Mouse (Mus musculus) C2C12 (cell line): ENCODE results near the gene Gm1123. TPM values are rescaled to one million over a fixed set of nuclear protein-coding genes. Genes with fewer than 3 reads are reported as not detected.

Experiments
- H3K27me3 ChIP-seq: one replicate; pipeline ENCODE4 v1.6.1; 2011; ENCODE audit not compliant: control insufficient read depth, insufficient read depth, insufficient read length
- H3K36me3 ChIP-seq: one replicate; pipeline ENCODE4 v1.6.1; 2011; ENCODE audit not compliant: control insufficient read depth, insufficient read depth
- H3K4me3 ChIP-seq: one replicate; pipeline ENCODE4 v1.5.1; 2011; ENCODE audit warnings: mild to moderate bottlenecking, control low read depth; ENCODE audit not compliant: poor library complexity, insufficient read depth, severe bottlenecking
- H3K79me2 ChIP-seq: one replicate; pipeline ENCODE4 v1.6.1; 2011; ENCODE audit not compliant: control insufficient read depth, insufficient read depth
- H3K79me3 ChIP-seq: one replicate; pipeline ENCODE4 v1.6.1; 2011; ENCODE audit warnings: low read depth, control low read depth
- H3ac ChIP-seq: one replicate; pipeline ENCODE3; 2011; ENCODE audit warnings: low read depth; ENCODE audit not compliant: control insufficient read depth, insufficient read length
- CEBPB ChIP-seq: IDR thresholded peaks from one replicate; pipeline ENCODE4 v1.6.1; 2011; ENCODE audit warnings: low read depth, mild to moderate bottlenecking, control low read depth, moderate library complexity
- CTCF ChIP-seq: IDR thresholded peaks from one replicate; pipeline ENCODE4 v1.5.1; 2011; ENCODE audit not compliant: control insufficient read depth, insufficient read depth, insufficient read length
- FOSL1 ChIP-seq: IDR thresholded peaks from one replicate; pipeline ENCODE4 v1.8.0; 2011; ENCODE audit warnings: mild to moderate bottlenecking, low read length; ENCODE audit not compliant: poor library complexity, insufficient read depth, severe bottlenecking
- MAX ChIP-seq: IDR thresholded peaks from one replicate; pipeline ENCODE4 v1.6.1; 2011; ENCODE audit warnings: mild to moderate bottlenecking, control low read depth
- MYOD1 ChIP-seq: IDR thresholded peaks from one replicate; pipeline ENCODE4 v1.6.1; 2011; ENCODE audit warnings: low read depth; ENCODE audit not compliant: control insufficient read depth, insufficient read length
- MYOG ChIP-seq: IDR thresholded peaks from one replicate; pipeline ENCODE4 v1.6.1; 2011; ENCODE audit not compliant: control insufficient read depth, insufficient read length; ENCODE audit errors: extremely low read depth
- USF1 ChIP-seq: IDR thresholded peaks from one replicate; pipeline ENCODE4 v1.6.1; 2011; ENCODE audit warnings: low read depth, mild to moderate bottlenecking, control low read depth, moderate library complexity
- polyA plus RNA-seq: library from polyadenylated mRNA; unstranded; fragments of >200 nt; fragmentation: generic; extraction: Trizol; gene quantifications from one replicate; pipeline ENCODE4 v1.2.1, GENCODE M21; 2012; ENCODE audit warnings: missing spikeins

Gm1123 gene
- polyA plus RNA-seq, 1 experiment, result not detected

DNA sequence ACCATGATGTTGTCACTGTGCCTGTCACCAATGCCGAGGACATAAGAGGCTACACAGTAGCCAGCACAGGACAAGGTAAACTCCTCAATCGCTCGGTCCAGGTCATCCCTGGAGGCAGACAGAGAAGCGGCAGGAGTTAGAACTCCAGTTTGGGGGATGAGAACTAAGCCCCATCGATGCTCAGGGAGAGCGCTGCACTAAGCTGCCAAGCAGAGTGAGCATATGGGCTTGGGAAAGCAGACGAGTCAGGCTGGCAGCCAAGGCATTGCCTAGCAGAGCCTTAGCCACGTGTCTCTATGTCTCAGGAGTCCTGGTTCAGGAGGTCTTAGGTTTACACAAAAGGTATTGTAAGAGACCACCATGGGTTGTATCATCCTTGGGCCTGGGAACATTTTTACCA lies 9.2 kb upstream of the Gm1123 start:
- Histone ChIP-seq H3K79me2 (no peaks in the 10 kb centered on the region), H3K79me3 (no peaks in the 10 kb centered on the region), H3K4me3 (no peak overlapping the region), H3K36me3 (peaks cover 45% of the 10 kb centered on the region), H3K27me3 (no peaks in the 10 kb centered on the region), H3ac (no peak overlapping the region)
- no peak for TF ChIP-seq MAX
- TF ChIP-seq MYOG, result no peak
- TF ChIP-seq FOSL1, result no peak
- TF ChIP-seq CTCF, result no peak
- no peak for TF ChIP-seq USF1
- TF ChIP-seq MYOD1, result no peak
- no peak for TF ChIP-seq CEBPB

- Histone ChIP-seq H3K79me3 (no peaks in the 10 kb centered on the region), H3ac (no peak overlapping the region), H3K36me3 (peaks cover 52% of the 10 kb centered on the region), H3K27me3 (no peaks in the 10 kb centered on the region), H3K4me3 (no peak overlapping the region), H3K79me2 (no peaks in the 10 kb centered on the region)
- TF ChIP-seq USF1, result no peak
- TF ChIP-seq MYOD1, result no peak
- TF ChIP-seq MYOG, result no peak
- TF ChIP-seq MAX, result no peak
- TF ChIP-seq CEBPB, result no peak
- TF ChIP-seq FOSL1, result no peak
- no peak for TF ChIP-seq CTCF
These were observed 7.1 kb upstream of the Gm1123 start for GRCm38 (mm10) chr9:99042641-99043040.

DNA sequence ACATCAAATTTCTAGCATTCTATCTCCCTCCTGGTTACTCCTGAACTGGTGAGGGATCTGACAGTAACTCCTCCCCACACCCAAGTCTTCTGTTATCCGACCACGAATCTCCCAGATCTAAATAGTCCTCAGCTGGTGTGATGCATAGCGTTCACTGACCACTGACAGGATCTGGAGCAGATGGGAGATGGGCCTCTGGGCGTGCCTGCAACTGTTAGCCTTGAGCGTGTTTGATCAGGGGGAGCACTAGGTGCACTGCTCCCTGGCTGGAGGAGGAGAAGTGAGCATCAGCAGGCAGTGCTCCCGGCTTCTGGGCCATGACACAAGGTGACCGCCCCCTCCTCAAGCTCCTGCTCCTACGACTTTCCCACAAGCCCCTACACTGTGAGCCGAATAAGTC lies 6.5 kb upstream of the Gm1123 start:
- H3K79me3 ChIP-seq, result no peaks in the 10 kb centered on the region
- peaks cover 56% of the 10 kb centered on the region for H3K36me3 ChIP-seq
- H3K4me3 ChIP-seq, result no peak overlapping the region
- H3ac ChIP-seq, result no peak overlapping the region
- TF ChIP-seq CEBPB (no peak), MYOG (no peak), MYOD1 (no peak), FOSL1 (no peak), USF1 (no peak), CTCF (no peak), MAX (no peak)
- no peaks in the 10 kb centered on the region for H3K27me3 ChIP-seq
- H3K79me2 ChIP-seq, result no peaks in the 10 kb centered on the region

DNA sequence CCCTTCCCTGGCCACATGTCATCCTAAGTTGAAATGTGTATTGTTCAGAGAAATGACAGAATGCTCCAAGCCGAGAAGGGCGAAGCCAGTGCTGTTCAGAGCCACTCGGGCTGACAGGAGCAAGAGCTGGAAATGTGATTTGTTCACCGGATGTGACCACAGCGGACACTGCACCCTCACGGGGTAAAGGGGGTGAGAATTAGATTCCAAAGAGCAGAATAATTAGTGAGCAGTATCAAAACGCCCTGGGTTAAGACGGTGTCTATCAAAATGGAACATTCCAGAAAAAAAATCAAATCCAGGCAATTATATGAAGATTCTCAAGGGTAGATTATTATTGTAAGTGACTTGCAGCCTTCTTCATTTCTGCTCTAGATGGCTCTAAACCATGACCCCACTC lies 1.4 kb downstream of the Gm1123 start:
- peaks cover 14% of the 10 kb centered on the region for H3K36me3 ChIP-seq
- no peak overlapping the region for H3K4me3 ChIP-seq
- H3K79me3 ChIP-seq, result no peaks in the 10 kb centered on the region
- H3K27me3 ChIP-seq, result peaks cover 2% of the 10 kb centered on the region
- no peak overlapping the region for H3ac ChIP-seq
- TF ChIP-seq MYOG (no peak), USF1 (no peak), FOSL1 (no peak), CEBPB (no peak), MAX (no peak), CTCF (no peak), MYOD1 (no peak)
- no peaks in the 10 kb centered on the region for H3K79me2 ChIP-seq

DNA sequence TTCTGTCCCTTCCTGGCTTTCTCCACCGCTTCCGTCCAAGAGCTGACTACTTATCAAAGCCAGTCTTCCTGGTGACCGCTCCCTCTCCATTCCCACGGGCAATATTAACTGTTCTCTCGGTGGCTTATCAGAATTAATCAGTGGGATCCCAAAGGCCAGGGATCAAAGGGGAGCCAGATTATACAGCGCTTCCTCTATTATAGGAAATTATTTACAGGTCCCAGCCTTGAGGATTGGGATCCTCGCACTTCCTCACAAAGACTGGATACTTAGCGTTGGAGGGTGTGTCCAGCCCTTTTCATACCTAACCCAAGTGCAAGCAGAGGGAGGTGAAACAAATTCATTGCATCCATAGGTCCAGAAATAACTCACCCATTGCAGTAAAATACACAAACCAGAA lies 3.5 kb downstream of the Gm1123 start:
- H3ac ChIP-seq, result no peak overlapping the region
- no peaks in the 10 kb centered on the region for H3K79me3 ChIP-seq
- TF ChIP-seq MYOG, result no peak
- no peak for TF ChIP-seq MAX
- TF ChIP-seq CTCF, result no peak
- TF ChIP-seq CEBPB, result no peak
- TF ChIP-seq FOSL1, result no peak
- TF ChIP-seq MYOD1, result no peak
- TF ChIP-seq USF1, result no peak
- no peak overlapping the region for H3K4me3 ChIP-seq
- H3K27me3 ChIP-seq, result peaks cover 3% of the 10 kb centered on the region
- no peaks in the 10 kb centered on the region for H3K36me3 ChIP-seq
- H3K79me2 ChIP-seq, result no peaks in the 10 kb centered on the region

GRCm38 (mm10) chr9:99021751-99022150 lies 13.8 kb downstream of the Gm1123 start:
- H3K79me2 ChIP-seq, result no peaks in the 10 kb centered on the region
- no peaks in the 10 kb centered on the region for H3K36me3 ChIP-seq
- no peak overlapping the region for H3K4me3 ChIP-seq
- H3K27me3 ChIP-seq, result peaks cover 11% of the 10 kb centered on the region
- H3ac ChIP-seq, result no peak overlapping the region
- no peaks in the 10 kb centered on the region for H3K79me3 ChIP-seq
- no peak for TF ChIP-seq CTCF
- TF ChIP-seq MAX, result no peak
- TF ChIP-seq CEBPB, result no peak
- no peak for TF ChIP-seq MYOG
- TF ChIP-seq FOSL1, result no peak
- TF ChIP-seq MYOD1, result no peak
- no peak for TF ChIP-seq USF1
